8 mouse cellular contexts compared by ENCODE assay signal in genomic region chr3:90220088-90220487, GRCm38 (mm10). TPM values are rescaled to one million over a fixed set of nuclear protein-coding genes. Genes with fewer than 3 reads are reported as not detected.
DNase-seq lines count a peak whose midpoint lies in the region; ATAC-seq lines count a peak whose summit lies in the region.

No protein-coding gene starts in this region.

- H3K27ac ChIP-seq in kidney, embryonic 15.5 days, result peak overlapping the region; percentile 92
- H3K27ac ChIP-seq in liver, embryonic 13.5 days, result peak overlapping the region; percentile 72

- peak overlapping the region; percentile 56 for H3K9ac ChIP-seq in kidney, embryonic 15.5 days
- H3K9ac ChIP-seq in liver, embryonic 13.5 days, result peak overlapping the region; percentile 72

- peak; percentile 63 for DNase-seq in CD4-positive helper T cell, adult 2 months (ENCODE audit: low read depth, low spot score)
- DNase-seq in ZHBTc4 (ENCODE audit: low read depth, low spot score), result peak; percentile 67
- peak; percentile 80 for DNase-seq in embryo, embryonic 10 days (ENCODE audit: low spot score)
- DNase-seq in heart, adult 8-10 months (ENCODE audit: low spot score), result peak; percentile 55
- DNase-seq in liver, embryonic 13.5 days, result no peak
- peak; percentile 80 for DNase-seq in naive thymus-derived CD4-positive, alpha-beta T cell, adult 2 months (ENCODE audit: low read depth)
- DNase-seq in ovary, adult 18-20 months (ENCODE audit: low spot score), result no peak

- no peaks in the 10 kb centered on the region for H3K9me3 ChIP-seq in kidney, embryonic 15.5 days (replicated peaks)
- no peaks in the 10 kb centered on the region for H3K9me3 ChIP-seq in liver, embryonic 13.5 days (replicated peaks)

- ATAC-seq in kidney, embryonic 15.5 days (replicated peaks; ENCODE audit: low FRiP score), result 0 out of 2 replicates have a peak, but pooled peaks have one; percentile 33
- ATAC-seq in liver, embryonic 13.5 days (ENCODE audit: low read depth), result peak; percentile 35; the same call in 1 of the 2 replicates

- peaks cover 30% of the 10 kb centered on the region for H3K4me1 ChIP-seq in kidney, embryonic 15.5 days
- H3K4me1 ChIP-seq in liver, embryonic 13.5 days (replicated peaks), result peaks cover 35% of the 10 kb centered on the region

- 13% methylated on average over 6 of the region's 6 CpGs for WGBS in kidney, embryonic 15.5 days
- WGBS in liver, embryonic 13.5 days (ENCODE audit: insufficient replicate concordance), result 12% methylated on average over 6 of the region's 6 CpGs

- H3K36me3 ChIP-seq in kidney, embryonic 15.5 days, result peaks cover 23% of the 10 kb centered on the region
- no peaks in the 10 kb centered on the region; the same call in 1 of the 2 replicates for H3K36me3 ChIP-seq in liver, embryonic 13.5 days

- peak overlapping the region; percentile 76 for H3K4me2 ChIP-seq in kidney, embryonic 15.5 days
- H3K4me2 ChIP-seq in liver, embryonic 13.5 days, result peak overlapping the region; percentile 82

- no peaks in the 10 kb centered on the region for H3K27me3 ChIP-seq in kidney, embryonic 15.5 days
- no peaks in the 10 kb centered on the region for H3K27me3 ChIP-seq in liver, embryonic 13.5 days

- H3K4me3 ChIP-seq in kidney, embryonic 15.5 days (replicated peaks), result peak overlapping the region; percentile 57
- H3K4me3 ChIP-seq in liver, embryonic 13.5 days (replicated peaks), result peak overlapping the region; percentile 62

RNA-seq across cellular contexts. Expression of gene Rab13, which starts 6.6 kb away (rescaled TPM):
- total RNA-seq in heart, adult 8-10 months (2022), result 1 to 10 TPM; 3.1 to 5.6 (median 4.4) TPM
- polyA plus RNA-seq in kidney, embryonic 15.5 days (2015; fragmentation: Nextera tagmentation; extraction: Ambion mirVana), result 39.8 and 40.8 TPM in 2 replicates
- polyA plus RNA-seq in liver, embryonic 13.5 days (2015; fragmentation: Nextera tagmentation; extraction: Ambion mirVana), result 5.9 and 6.0 TPM in 2 replicates

RNA-seq across cellular contexts. Expression of gene Rps27, which starts 6.6 kb away (rescaled TPM):
- total RNA-seq in heart, adult 8-10 months (2022), result 1,000 to 10,000 TPM; 1,126 to 1,409 (median 1,219) TPM
- 1,600 and 1,610 TPM in 2 replicates for polyA plus RNA-seq in kidney, embryonic 15.5 days (2015; fragmentation: Nextera tagmentation; extraction: Ambion mirVana)
- polyA plus RNA-seq in liver, embryonic 13.5 days (2015; fragmentation: Nextera tagmentation; extraction: Ambion mirVana), result 679 and 820 TPM in 2 replicates

RNA-seq across cellular contexts. Expression of gene Jtb, which starts 11.3 kb away (rescaled TPM):
- 10 to 100 TPM; 40.2 to 51.1 (median 42.2) TPM for total RNA-seq in heart, adult 8-10 months (2022)
- polyA plus RNA-seq in kidney, embryonic 15.5 days (2015; fragmentation: Nextera tagmentation; extraction: Ambion mirVana), result 96.9 and 105 TPM in 2 replicates
- polyA plus RNA-seq in liver, embryonic 13.5 days (2015; fragmentation: Nextera tagmentation; extraction: Ambion mirVana), result 59.5 and 61.1 TPM in 2 replicates

RNA-seq across cellular contexts. Expression of gene Creb3l4, which starts 23.2 kb away (rescaled TPM):
- total RNA-seq in heart, adult 8-10 months (2022), result under 1 TPM in 2 of 4 experiments, not detected in 2; 0.38 to 0.81 TPM
- 3.7 and 6.9 TPM in 2 replicates for polyA plus RNA-seq in kidney, embryonic 15.5 days (2015; fragmentation: Nextera tagmentation; extraction: Ambion mirVana)
- 0.36 and 0.41 TPM in 2 replicates for polyA plus RNA-seq in liver, embryonic 13.5 days (2015; fragmentation: Nextera tagmentation; extraction: Ambion mirVana)

RNA-seq across cellular contexts. Expression of gene Slc39a1, which starts 27.9 kb away (rescaled TPM):
- 10 to 100 TPM; 65.1 to 79.2 (median 75.5) TPM for total RNA-seq in heart, adult 8-10 months (2022)
- polyA plus RNA-seq in kidney, embryonic 15.5 days (2015; fragmentation: Nextera tagmentation; extraction: Ambion mirVana), result 101 and 104 TPM in 2 replicates
- polyA plus RNA-seq in liver, embryonic 13.5 days (2015; fragmentation: Nextera tagmentation; extraction: Ambion mirVana), result 31.6 and 34.1 TPM in 2 replicates

Comparison
In these comparisons a context has a peak if more than half of its experiments do, and no peak if none do; other contexts are left out.
1. DNase-seq: peak in CD4-positive helper T cell, adult 2 months (single experiment), ZHBTc4 (single experiment), embryo, embryonic 10 days (single experiment), heart, adult 8-10 months (single experiment) and naive thymus-derived CD4-positive, alpha-beta T cell, adult 2 months (single experiment); none in liver, embryonic 13.5 days (single experiment) and ovary, adult 18-20 months (single experiment).